Mouse (Mus musculus) ES-CJ7 (cell line): ENCODE measurements around the gene Slc35f4.

Source experiments
- DNase-seq: peaks from one replicate; pipeline ENCODE4 v3.0.0; 2011; ENCODE audit warnings: low read depth, low spot score

Slc35f4 gene

DNA sequence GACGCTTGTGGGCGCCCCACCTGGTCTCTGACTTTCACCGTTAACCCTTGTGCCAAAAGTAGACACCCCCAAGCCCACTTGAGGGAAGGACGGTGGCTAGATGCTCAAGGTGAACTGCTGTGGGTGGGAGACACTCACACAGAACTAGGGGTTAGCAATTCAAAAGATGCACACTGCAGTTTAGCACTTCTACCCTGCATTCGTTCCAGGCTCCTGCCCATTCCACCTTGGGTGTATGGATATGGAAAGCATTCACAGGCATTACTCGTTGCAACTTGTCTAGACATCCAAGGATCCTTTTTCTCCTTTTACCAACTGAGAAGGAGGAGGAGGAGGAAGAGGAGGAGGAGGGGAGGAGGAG, at the start of gene Slc35f4:
Gene Slc35f4 (minus strand): TSS at position 116 of the 361 bp plus-strand sequence.
- DNase-seq = no peak

- no peak for DNase-seq
These were observed 42.5 kb upstream of the Slc35f4 start for GRCm38 (mm10) chr14:49568369-49568768.

- DNase-seq = no peak
These were observed 34.9 kb upstream of the Slc35f4 start for GRCm38 (mm10) chr14:49560706-49561105.

- peak; percentile 40 for DNase-seq
These were observed 14.3 kb upstream of the Slc35f4 start for GRCm38 (mm10) chr14:49540104-49540503.

GRCm38 (mm10) chr14:49525176-49525930, 493 bp downstream of the Slc35f4 start:
- peak; percentile 78 for DNase-seq

DNA sequence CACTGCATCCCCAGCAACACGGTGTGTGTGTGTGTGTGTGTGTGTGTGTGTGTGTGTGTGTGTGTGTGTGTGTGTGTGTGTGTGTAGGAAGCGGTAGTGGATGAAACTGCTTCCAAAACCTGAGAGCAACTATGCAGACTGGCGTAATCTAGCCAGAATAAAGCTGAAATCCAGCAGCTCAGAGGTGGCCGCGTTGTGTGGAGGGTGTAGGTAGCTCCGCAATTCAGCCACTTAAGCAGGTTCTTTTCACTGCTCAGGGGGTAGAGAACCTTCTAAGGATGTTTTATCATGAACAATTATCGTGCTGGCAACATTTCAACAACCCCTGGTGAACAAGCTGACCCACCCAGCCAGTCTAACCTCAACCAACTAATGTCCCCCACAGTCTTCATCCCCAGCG, 1.2 kb downstream of the Slc35f4 start:
- no peak for DNase-seq

DNA sequence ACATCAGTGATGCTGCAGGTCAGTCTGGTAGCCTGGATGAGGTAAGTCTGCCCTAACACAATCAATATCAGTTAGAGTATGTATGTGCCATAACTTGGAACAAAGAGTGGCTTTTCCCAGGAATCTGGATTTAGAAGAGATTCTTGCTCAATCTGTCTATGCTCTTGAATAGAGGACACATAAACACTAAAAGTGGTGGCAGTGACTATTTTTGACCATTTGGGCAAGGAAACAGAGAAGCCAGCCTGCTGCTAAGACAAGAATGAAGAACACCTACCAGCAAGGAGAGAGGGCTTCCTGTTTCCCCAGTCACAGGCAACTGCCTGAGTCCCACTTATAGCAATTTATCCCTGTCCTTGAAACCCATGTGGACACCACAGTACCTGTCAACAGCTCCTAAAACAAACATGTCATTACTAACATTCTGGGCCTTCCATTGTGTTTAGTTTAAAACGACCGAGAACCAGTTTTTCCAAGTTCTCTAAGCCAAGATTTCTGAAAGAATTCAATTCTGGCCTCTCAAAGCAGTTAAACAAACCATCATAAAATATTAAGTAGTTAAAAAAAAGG, 10.7 kb downstream of the Slc35f4 start:
- DNase-seq = no peak

DNA sequence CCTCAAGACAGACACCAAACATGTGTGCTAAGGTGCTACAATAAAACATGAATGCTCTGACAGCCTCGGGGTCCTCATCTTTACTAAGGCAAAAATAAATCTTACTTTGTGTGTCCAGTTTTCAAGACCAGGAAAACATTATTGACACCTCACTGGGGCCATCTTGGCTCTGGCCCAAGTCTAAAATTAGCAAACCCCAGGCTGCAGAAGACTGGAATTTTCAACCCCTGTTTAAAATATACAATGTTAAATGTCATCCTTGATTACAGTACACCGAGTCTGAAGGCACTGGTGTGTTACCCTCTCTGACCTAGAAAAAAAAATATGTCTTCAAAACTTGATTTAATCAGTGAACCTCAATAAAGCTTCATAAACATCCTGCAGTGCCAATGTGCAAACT, 11.7 kb downstream of the Slc35f4 start:
- no peak for DNase-seq

- DNase-seq = no peak
These were observed 30.7 kb downstream of the Slc35f4 start for GRCm38 (mm10) chr14:49495192-49495591.

DNA sequence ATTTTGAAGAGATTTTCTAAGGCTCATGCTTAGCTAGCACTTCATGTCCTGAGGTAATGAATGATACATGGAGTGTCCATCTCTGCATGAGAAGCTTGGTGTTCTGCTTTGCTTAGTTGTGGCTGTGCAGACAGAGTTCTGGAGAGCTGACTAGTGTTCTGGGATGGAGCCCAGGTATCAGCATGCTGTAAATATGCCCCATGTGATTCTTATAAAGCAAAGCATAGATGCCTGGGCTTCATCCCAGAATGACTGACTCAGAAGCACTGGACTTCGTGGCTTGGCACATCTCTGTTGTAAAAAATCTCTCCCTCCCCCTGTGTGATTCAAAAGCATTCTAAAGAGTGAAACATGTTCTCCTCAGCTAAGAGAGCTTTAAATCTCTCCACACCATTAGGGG, 32.1 kb downstream of the Slc35f4 start:
- no peak for DNase-seq

DNA sequence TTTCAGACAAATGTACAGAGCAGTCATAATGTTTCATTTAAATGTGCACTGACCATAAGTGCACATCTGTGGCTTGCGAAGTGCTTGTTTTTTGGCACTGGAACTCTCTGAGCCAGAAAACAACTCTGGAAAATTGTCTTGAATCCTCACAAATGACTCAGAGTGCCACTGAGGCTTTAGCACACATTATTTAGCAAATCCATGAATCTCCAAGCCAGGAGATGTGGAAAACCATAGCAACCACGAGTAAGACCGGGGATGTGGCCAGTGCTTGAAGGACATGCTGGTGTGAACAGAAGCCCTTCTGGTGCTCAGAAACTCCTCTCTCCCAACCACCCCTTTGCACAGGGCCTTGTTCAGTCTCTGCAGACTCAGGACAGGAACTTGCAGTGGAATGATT, 33.3 kb downstream of the Slc35f4 start:
- no peak for DNase-seq

GRCm38 (mm10) chr14:49476602-49477001, 49.2 kb downstream of the Slc35f4 start:
- no peak for DNase-seq

- no peak for DNase-seq
These were observed 64.1 kb downstream of the Slc35f4 start for GRCm38 (mm10) chr14:49461761-49462160.

- no peak for DNase-seq
These were observed 65.0 kb downstream of the Slc35f4 start for GRCm38 (mm10) chr14:49460799-49461198.

DNA sequence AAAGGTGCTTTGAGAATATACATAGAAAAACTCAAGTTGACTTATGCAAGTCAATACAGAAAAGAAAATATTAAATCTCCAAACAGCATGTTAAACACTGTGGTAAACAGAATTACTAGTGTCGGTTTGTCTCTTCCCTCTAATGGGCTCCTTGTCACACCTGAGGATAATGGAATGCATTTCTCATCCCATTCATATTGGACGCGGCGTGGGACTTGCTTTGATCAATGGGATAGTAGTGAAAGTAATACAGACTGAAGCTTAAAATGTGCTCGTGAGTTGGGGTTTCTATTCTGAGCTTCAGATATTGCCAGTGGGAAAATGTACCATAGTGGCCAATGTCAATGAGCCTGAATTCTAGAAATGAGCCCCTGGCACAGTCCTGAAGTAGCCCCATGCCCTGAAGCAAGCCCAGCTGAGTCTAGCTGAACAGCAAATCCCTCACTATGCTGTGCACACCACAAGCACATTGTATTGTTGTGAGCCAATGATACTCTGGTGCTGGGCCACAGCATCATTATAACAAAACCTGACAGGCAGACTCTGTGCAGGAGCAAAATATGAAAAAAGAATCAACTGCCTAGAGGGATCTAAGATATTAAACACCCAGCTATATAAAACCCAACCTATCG, 71.4 kb downstream of the Slc35f4 start:
- DNase-seq = no peak

- no peak for DNase-seq
These were observed 72.1 kb downstream of the Slc35f4 start for GRCm38 (mm10) chr14:49453782-49454181.

DNA sequence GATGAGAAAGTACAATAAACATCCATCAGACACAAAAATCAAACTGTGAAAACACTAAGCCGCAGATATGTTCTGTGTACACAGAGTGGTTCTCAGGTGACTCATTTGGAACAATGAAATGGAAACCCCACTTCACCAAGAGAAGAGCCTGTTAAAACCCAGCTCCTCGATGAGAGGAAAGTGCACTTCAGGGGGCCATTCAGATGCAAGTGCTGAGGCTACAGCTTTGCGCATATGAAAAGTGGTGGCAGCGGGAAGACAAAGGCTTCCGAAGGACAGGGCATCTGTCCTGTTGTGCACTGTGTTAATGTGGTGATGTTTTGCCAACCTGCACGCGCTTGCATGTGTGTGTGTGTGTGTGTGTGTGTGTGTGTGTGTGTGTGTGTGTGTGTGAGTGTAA, 78.2 kb downstream of the Slc35f4 start:
- peak; percentile 98 for DNase-seq

- peak; percentile 46 for DNase-seq
These were observed 79.4 kb downstream of the Slc35f4 start for GRCm38 (mm10) chr14:49446461-49446860.

DNA sequence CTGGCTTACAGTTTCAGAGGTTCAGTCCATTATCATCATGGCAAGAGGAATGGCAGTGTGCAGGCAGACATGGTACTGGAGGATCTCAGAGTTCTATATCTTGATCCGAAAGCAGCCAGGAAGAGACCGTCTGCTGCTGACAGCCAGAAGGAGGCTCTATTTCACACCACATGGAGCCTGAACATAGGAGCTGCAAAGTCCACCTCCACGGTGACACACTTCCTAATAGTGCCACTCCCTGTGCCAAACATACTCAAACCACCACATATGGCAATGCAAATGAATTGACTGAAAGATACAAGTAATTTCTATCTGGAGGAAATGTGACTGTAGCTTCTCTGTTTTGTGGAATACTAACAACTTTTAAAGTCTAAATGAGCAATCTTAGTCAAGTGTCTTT, 89.0 kb downstream of the Slc35f4 start:
- no peak for DNase-seq

- no peak for DNase-seq
These were observed 94.0 kb downstream of the Slc35f4 start for GRCm38 (mm10) chr14:49431821-49432220.

GRCm38 (mm10) chr14:49392482-49392881, 133.4 kb downstream of the Slc35f4 start:
- no peak for DNase-seq

GRCm38 (mm10) chr14:49362161-49362560, 163.7 kb downstream of the Slc35f4 start:
- DNase-seq = peak; percentile 61

DNA sequence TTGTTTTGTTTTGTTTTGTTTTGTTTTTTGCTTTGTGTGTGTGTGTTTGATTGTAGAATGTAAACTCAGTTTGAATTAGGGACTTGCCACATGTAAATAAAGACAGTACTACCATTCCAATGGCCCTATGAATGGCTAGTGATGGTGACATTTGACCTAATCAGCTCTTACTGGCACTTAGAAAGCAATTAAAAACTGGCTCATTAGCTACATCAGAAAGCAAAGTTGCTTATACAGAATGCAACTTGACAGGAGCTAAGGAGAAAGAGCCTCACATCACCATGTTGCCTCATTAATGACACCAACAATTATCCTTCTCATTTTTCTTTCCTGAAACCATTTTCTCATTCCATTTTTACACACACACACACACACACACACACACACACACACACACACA, 170.3 kb downstream of the Slc35f4 start:
- no peak for DNase-seq
